Mouse (Mus musculus): ENCODE data around the gene Tle2. TPM values are rescaled to one million over a fixed set of nuclear protein-coding genes. Genes with fewer than 3 reads are reported as not detected.

Tle2 gene
- polyA plus RNA-seq, 1 experiment from 2014 or later: 27.5 TPM

DNA sequence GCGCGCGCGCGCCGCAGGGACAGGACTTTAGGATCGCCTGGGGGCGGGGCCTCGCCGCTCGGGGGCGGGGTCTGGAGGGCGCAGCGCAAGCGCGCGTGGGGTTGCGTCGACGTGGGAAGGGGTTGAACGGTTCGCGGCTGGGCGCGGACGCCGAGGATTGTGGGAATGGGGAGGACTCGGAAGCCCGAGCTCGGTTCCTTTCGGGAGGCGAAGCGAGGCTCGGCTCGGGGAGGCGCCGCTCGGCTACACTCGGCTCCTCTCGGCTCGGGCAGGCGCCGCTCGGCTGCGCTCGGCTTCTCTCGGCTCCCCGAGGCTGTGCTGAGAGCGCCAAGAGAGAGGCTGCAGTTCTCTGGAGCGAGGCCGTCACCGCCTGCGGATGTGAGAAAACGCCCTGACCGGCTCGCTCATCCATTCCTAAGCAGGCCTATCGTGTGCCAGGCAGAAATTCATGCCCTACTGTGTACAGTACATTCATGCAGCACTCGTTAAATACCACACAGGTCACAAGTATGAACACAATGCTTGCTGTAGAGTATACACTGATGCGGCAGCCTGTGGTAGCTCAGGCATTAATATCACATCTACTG lies 29.1 kb upstream of the Tle2 start, which contains the start of gene Gna11:
Gna11 (minus strand) TSS at position 30 of the 587 bp plus-strand sequence.
- WGBS: 1% methylated on average over 54 of the region's 59 CpGs
- Histone ChIP-seq H3K27ac (ENCODE audit: low read depth) (peak within 1 kb of the TSS; percentile 89), H3K36me3 (ENCODE audit: insufficient read depth) (peaks cover 7% of the 10 kb centered on the region; the same call in 1 of the 2 replicates), H3K4me2 (peak within 1 kb of the TSS; percentile 97), H3K4me1 (ENCODE audit: insufficient read depth) (0 out of 2 replicates have a peak, but pooled peaks cover 8% of the 10 kb centered on the region), H3K4me3 (ENCODE audit: low read depth, low read length) (peak within 1 kb of the TSS; percentile 94), H3K9ac (peak within 1 kb of the TSS; percentile 94), H3K27me3 (ENCODE audit: insufficient read depth, low read length) (no peaks in the 10 kb centered on the region), H3K9me3 (ENCODE audit: low read depth, low read length) (no peaks in the 10 kb centered on the region)
- peak; percentile 100 for DNase-seq
- TF ChIP-seq CTCF (IDR thresholded peaks at IDR 0.05; ENCODE audit: low read depth): no peak
- peak; percentile 97 for ATAC-seq (ENCODE audit: insufficient read depth)

DNA sequence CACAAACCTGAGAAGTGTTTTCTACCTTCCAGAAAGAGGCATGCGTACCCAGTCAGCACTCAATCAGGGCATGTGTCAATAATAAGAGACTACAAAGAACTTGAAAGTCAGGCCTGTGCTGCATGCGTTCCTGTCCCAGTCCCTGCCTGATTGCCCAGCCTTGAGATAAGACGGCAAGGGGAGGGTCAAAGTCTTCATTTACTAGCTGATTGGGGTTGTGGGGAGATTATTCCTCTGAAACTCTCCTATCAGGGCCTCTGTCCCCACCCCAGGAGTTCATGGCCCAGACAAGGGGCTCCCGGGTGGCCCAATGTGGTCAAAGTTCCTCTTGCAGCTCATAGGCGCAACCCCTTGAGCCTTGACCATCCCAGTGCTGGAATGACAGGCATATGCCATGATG lies 28.0 kb upstream of the Tle2 start:
- 63% methylated on average over 5 of the region's 5 CpGs for WGBS

DNA sequence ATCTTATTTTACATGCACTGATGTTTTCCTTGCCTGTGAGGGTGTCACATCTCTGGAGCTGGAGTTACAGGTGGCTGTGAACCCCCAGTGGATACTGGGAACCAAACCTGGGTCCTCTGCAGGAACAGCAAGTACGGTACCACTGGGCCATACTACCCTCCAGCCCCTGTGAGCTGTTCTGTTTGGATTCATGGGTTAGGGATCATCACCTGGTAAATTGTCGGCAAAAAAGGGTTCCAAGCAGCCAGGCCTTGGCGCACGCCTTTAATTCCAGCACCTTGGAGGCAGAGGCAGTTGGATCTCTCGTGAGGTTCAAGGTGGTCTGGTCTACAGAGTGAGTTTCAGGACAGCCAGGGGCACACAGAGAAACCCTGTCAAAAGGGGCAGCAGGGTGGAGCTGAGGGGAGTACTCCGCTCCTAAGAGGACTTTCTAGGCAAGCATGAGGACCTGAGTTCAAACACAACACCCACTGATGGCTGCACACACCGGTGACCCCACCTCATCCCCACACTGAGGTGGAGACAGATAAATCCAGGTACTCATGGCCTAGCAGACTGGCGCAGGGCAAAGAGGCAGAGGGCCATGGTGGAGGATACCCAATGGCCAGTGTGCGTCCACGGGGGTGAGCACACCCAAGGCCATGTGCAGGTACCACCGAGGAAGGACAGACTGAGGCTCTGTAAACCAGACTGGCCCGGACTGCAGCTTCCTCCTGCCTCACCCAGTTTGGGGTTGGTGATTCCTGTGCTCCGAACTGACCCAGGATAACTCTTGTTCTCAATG lies 27.4 kb upstream of the Tle2 start:
- TF ChIP-seq CTCF (IDR thresholded peaks at IDR 0.05; ENCODE audit: low read depth): no peak
- ATAC-seq (ENCODE audit: insufficient read depth) (no peak), DNase-seq (no peak)
- H3K9me3 ChIP-seq (ENCODE audit: low read depth, low read length): no peaks in the 10 kb centered on the region
- H3K36me3 ChIP-seq (ENCODE audit: insufficient read depth): peaks cover 7% of the 10 kb centered on the region; the same call in 1 of the 2 replicates
- WGBS: 88% methylated on average over 13 of the region's 13 CpGs
- no peak overlapping the region for H3K4me2 ChIP-seq
- H3K9ac ChIP-seq: no peak overlapping the region
- H3K27me3 ChIP-seq (ENCODE audit: insufficient read depth, low read length): no peaks in the 10 kb centered on the region
- no peak overlapping the region for H3K4me3 ChIP-seq (ENCODE audit: low read depth, low read length)
- H3K27ac ChIP-seq (ENCODE audit: low read depth): 0 out of 2 replicates have a peak overlapping the region, but pooled peaks have one; percentile 62
- 0 out of 2 replicates have a peak, but pooled peaks cover 8% of the 10 kb centered on the region for H3K4me1 ChIP-seq (ENCODE audit: insufficient read depth)

More for the DNA sequence above, 28.0 kb upstream of the Tle2 start:
- Histone ChIP-seq H3K9me3 (ENCODE audit: low read depth, low read length) (no peaks in the 10 kb centered on the region), H3K27ac (ENCODE audit: low read depth) (peak overlapping the region; percentile 62), H3K4me3 (ENCODE audit: low read depth, low read length) (no peak overlapping the region), H3K27me3 (ENCODE audit: insufficient read depth, low read length) (no peaks in the 10 kb centered on the region), H3K36me3 (ENCODE audit: insufficient read depth) (peaks cover 7% of the 10 kb centered on the region; the same call in 1 of the 2 replicates), H3K4me2 (no peak overlapping the region), H3K9ac (no peak overlapping the region), H3K4me1 (ENCODE audit: insufficient read depth) (0 out of 2 replicates have a peak, but pooled peaks cover 8% of the 10 kb centered on the region)
- no peak for ATAC-seq (ENCODE audit: insufficient read depth)
- DNase-seq: no peak
- TF ChIP-seq CTCF (IDR thresholded peaks at IDR 0.05; ENCODE audit: low read depth): no peak

DNA sequence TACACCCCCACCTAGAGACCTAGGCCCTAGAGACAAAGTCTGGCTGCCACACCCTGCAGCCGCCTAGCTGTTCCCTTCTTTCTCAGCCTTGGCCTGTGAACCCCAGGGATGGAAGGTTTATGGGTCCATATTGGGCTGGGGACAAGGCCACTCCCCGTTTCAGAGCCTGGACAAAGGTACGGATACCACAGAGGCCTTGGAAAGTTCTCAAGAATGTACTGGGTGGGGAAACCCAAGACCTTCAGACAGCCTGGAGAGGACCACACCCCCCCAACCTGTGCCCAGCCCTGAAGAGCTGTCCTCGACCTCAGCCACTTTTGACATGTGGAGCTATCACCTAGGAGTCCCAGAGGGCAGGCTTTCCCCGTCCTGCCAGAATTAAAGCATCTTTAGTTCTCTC lies 25.4 kb upstream of the Tle2 start:
- Histone ChIP-seq H3K4me2 (no peak overlapping the region), H3K4me1 (ENCODE audit: insufficient read depth) (no peaks in the 10 kb centered on the region), H3K4me3 (ENCODE audit: low read depth, low read length) (no peak overlapping the region), H3K36me3 (ENCODE audit: insufficient read depth) (no peaks in the 10 kb centered on the region), H3K27ac (ENCODE audit: low read depth) (no peak overlapping the region), H3K9me3 (ENCODE audit: low read depth, low read length) (no peaks in the 10 kb centered on the region), H3K9ac (no peak overlapping the region), H3K27me3 (ENCODE audit: insufficient read depth, low read length) (no peaks in the 10 kb centered on the region)
- ATAC-seq (ENCODE audit: insufficient read depth) (no peak), DNase-seq (no peak)
- WGBS: 54% methylated on average over 5 of the region's 5 CpGs
- TF ChIP-seq CTCF (IDR thresholded peaks at IDR 0.05; ENCODE audit: low read depth): no peak

DNA sequence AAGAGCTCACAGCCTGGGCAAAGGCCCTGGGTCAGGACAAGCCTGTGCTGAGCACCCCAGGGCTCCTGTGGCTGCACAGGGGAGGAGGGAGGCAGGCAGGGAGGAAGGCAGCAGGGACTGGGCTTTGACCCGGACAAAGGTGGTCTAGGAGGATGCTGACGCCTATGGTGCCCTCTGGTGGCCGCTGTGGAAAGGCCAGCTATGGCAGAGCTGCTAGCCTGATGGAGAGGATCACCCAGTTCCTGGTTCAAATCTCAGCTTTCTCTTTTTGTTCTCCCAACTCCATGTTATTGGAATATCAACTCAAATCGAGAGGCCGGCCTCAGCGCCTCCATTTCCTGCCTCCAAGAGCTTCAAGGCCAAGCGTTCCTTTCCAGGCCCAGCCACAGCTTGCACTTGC lies 24.1 kb upstream of the Tle2 start:
- Histone ChIP-seq H3K27ac (ENCODE audit: low read depth) (no peak overlapping the region), H3K27me3 (ENCODE audit: insufficient read depth, low read length) (no peaks in the 10 kb centered on the region), H3K4me2 (no peak overlapping the region), H3K4me3 (ENCODE audit: low read depth, low read length) (no peak overlapping the region), H3K36me3 (ENCODE audit: insufficient read depth) (no peaks in the 10 kb centered on the region), H3K9me3 (ENCODE audit: low read depth, low read length) (no peaks in the 10 kb centered on the region), H3K4me1 (ENCODE audit: insufficient read depth) (no peaks in the 10 kb centered on the region), H3K9ac (no peak overlapping the region)
- peak; percentile 84 for TF ChIP-seq CTCF (IDR thresholded peaks at IDR 0.05; ENCODE audit: low read depth)
- WGBS: 10% methylated on average over 7 of the region's 7 CpGs
- no peak for ATAC-seq (ENCODE audit: insufficient read depth)
- peak; percentile 82 for DNase-seq

DNA sequence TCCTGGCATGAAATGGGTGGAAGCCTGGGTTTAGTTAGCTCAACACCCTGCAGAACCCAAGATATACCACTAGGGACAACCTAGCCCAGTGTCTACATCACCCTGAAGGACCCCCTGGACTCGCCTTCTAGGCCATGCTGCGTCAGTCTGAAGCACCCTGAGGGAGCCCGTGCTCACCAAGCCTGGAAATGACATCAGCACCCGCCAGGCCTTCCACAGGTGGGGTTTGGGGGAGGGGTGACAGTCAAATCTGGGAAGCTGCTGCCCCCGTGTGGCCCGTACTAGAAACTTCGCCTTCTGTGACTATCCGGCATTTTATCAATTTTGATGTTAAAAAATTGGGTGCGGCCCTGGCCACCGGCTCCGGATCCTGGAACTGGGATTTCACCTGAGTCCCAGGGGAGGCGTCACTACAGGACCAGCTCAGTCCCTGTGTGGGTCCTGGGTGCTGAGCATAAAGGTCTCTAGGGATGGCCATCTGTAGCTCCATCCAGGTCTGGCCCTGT lies 22.7 kb upstream of the Tle2 start:
- Histone ChIP-seq H3K27me3 (ENCODE audit: insufficient read depth, low read length) (no peaks in the 10 kb centered on the region), H3K4me3 (ENCODE audit: low read depth, low read length) (no peak overlapping the region), H3K9ac (no peak overlapping the region), H3K36me3 (ENCODE audit: insufficient read depth) (no peaks in the 10 kb centered on the region), H3K27ac (ENCODE audit: low read depth) (no peak overlapping the region), H3K4me1 (ENCODE audit: insufficient read depth) (no peaks in the 10 kb centered on the region), H3K4me2 (no peak overlapping the region), H3K9me3 (ENCODE audit: low read depth, low read length) (no peaks in the 10 kb centered on the region)
- WGBS: 1% methylated on average over 12 of the region's 12 CpGs
- ATAC-seq (ENCODE audit: insufficient read depth) (peak; percentile 88), DNase-seq (peak; percentile 87)
- peak; percentile 89 for TF ChIP-seq CTCF (IDR thresholded peaks at IDR 0.05; ENCODE audit: low read depth)

DNA sequence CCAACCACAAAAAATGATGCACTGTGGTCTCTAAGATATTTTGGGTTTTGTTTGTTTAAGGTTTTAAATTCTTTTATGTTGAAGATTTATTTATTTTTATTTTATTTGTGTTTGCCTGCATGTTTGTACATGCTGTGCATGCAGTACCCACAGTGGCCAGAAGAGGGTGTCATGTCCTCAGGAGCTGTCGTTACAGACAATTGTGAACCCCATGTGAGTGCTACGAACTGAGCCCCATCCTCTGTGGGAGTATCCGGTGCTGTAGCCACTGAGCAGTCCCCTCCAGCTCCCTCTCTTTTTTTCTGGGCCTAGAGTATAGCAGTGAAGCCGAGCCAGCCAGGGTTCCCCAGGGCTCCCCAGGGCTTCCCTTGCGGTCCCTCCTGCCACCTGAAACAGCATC lies 21.1 kb upstream of the Tle2 start:
- no peak overlapping the region for H3K4me3 ChIP-seq (ENCODE audit: low read depth, low read length)
- H3K36me3 ChIP-seq (ENCODE audit: insufficient read depth): no peaks in the 10 kb centered on the region
- ATAC-seq (ENCODE audit: insufficient read depth) (no peak), DNase-seq (no peak)
- WGBS: 83% methylated on average over 5 of the region's 5 CpGs
- H3K4me1 ChIP-seq (ENCODE audit: insufficient read depth): no peaks in the 10 kb centered on the region
- TF ChIP-seq CTCF (IDR thresholded peaks at IDR 0.05; ENCODE audit: low read depth): peak; percentile 68
- H3K27ac ChIP-seq (ENCODE audit: low read depth): no peak overlapping the region
- no peaks in the 10 kb centered on the region for H3K9me3 ChIP-seq (ENCODE audit: low read depth, low read length)
- no peaks in the 10 kb centered on the region for H3K27me3 ChIP-seq (ENCODE audit: insufficient read depth, low read length)
- no peak overlapping the region for H3K4me2 ChIP-seq
- H3K9ac ChIP-seq: no peak overlapping the region
